In the genomic region with DNA sequence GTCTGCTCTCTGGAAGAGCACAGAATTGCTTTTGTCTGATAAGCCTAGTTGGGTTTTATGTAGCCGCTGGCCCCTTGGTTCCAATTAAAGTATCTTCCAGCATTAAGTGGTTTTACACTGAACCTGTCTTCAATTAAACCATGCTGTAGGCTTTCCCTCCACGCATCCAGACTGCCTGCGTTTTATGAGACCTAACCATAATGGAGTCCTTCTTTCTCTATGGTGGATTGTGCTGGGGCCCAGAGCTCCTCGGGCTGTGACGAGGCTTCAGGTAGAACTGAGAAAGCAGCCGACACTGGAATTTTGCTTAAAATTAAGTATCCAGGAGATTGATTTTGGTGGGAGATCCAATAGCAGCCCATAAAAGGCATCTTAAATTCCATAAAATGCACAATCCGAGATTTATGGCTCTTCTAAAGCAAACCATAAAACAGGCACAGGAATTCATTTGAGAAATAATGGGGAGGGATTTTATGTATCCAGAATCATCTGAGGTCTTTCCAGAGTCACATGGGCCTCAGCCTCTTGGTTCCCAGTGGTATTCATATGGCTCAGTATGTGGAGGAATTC, we compare ENCODE assay signal across 16 mouse cellular contexts.
"Had no signal": no experiment of that assay in that cellular context is flagged by ENCODE, and none has a peak within 500 bp of the region (broad histone marks: within the 10 kb centered on the region; RNA-seq: fewer than 3 reads in every experiment).

No protein-coding gene starts in this region.

- ATAC-seq: inflammation-experienced regulatory T-cells, adult 6 months; intestine, postnatal 0 days; liver, embryonic 12.5 days; midbrain, embryonic 16.5 days had no signal

- H3K4me3 ChIP-seq: layer of hippocampus, adult 2 months; liver, embryonic 12.5 days; megakaryocyte, embryonic 14.5 days had no signal

- H3K27ac ChIP-seq: layer of hippocampus, adult 2 months; liver, embryonic 12.5 days had no signal

- H3K4me1 ChIP-seq: liver, embryonic 12.5 days had no signal

- DNase-seq: kidney, adult 8-10 months; kidney, postnatal 10 days; kidney, postnatal 4 days; left cerebral cortex, postnatal 4 days; lung, embryonic 14.5 days; lung, postnatal 10 days; lung, postnatal 4 days; retina, postnatal 1 day; thymus, postnatal 4 days had no signal

- H3K9me3 ChIP-seq: liver, embryonic 12.5 days; megakaryocyte, embryonic 14.5 days had no signal

- H3K9ac ChIP-seq: liver, embryonic 12.5 days; lung, embryonic 14.5 days had no signal

- H3K36me3 ChIP-seq: liver, embryonic 12.5 days had no signal

- H3K4me2 ChIP-seq: liver, embryonic 12.5 days; lung, embryonic 14.5 days; midbrain, embryonic 11.5 days had no signal
